Comparison of ENCODE assay signal across 23 mouse cellular contexts in the genomic region with DNA sequence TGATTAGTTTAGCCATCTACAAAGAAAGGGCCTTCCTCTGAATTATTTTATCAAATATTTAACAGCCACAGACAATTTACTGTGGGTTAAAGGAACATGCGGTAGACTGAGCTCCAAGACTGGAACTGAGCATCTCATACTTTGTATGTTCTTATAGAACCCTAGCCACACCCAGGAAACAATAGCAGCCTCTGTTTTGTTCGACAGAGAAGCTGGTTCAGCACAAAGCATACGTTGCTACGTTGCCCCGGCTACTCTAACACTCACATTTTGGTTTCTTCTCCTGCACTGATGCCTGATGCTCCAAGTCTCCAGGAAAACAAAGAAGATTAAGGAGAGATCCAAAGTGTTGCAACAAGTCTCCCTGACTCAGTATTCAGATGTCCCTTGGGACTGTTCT.
DNase-seq lines count a peak whose midpoint lies in the region; ATAC-seq and TF ChIP-seq lines count a peak whose summit lies in the region.
"Had no signal": no experiment of that assay in that cellular context is flagged by ENCODE, and none has a peak within 500 bp of the region (broad histone marks: within the 10 kb centered on the region; RNA-seq: fewer than 3 reads in every experiment).

No protein-coding gene starts in this region.

- no peak overlapping the region for H3K27ac ChIP-seq in liver, postnatal 0 days (ENCODE audit: low read depth)
- H3K27ac ChIP-seq: forebrain, embryonic 10.5 days; forebrain, embryonic 13.5 days; heart, adult 2 months; heart, embryonic 10.5 days; heart, embryonic 13.5 days; hindbrain, embryonic 14.5 days; hindbrain, postnatal 0 days had no signal

- H3K27me3 ChIP-seq in liver, postnatal 0 days (ENCODE audit: insufficient read depth, low read length): no peaks in the 10 kb centered on the region
- H3K27me3 ChIP-seq: forebrain, embryonic 13.5 days; heart, embryonic 13.5 days had no signal

- no peak overlapping the region for H3K4me3 ChIP-seq in liver, postnatal 0 days (ENCODE audit: low read depth, low read length)
- H3K4me3 ChIP-seq: forebrain, embryonic 10.5 days; forebrain, embryonic 13.5 days; heart, adult 2 months; heart, embryonic 10.5 days; heart, embryonic 13.5 days had no signal

- H3K4me1 ChIP-seq in liver, postnatal 0 days (ENCODE audit: insufficient read depth): no peaks in the 10 kb centered on the region
- H3K4me1 ChIP-seq: forebrain, embryonic 10.5 days; forebrain, embryonic 13.5 days; heart, embryonic 10.5 days; heart, embryonic 13.5 days had no signal

- no peaks in the 10 kb centered on the region for H3K9me3 ChIP-seq in liver, postnatal 0 days (ENCODE audit: low read length)
- H3K9me3 ChIP-seq: forebrain, embryonic 10.5 days; forebrain, embryonic 13.5 days; heart, embryonic 10.5 days; heart, embryonic 13.5 days had no signal

- TF ChIP-seq CTCF in liver, postnatal 0 days (IDR thresholded peaks at IDR 0.05; ENCODE audit: low read depth): no peak

- no peaks in the 10 kb centered on the region for H3K36me3 ChIP-seq in liver, postnatal 0 days (replicated peaks; ENCODE audit: insufficient read depth, low read length)
- H3K36me3 ChIP-seq: forebrain, embryonic 10.5 days; heart, embryonic 10.5 days; heart, embryonic 13.5 days had no signal

- TF ChIP-seq EP300 in liver, postnatal 0 days (IDR thresholded peaks at IDR 0.05; ENCODE audit: low read depth): no peak

- WGBS in liver, postnatal 0 days (ENCODE audit: insufficient replicate concordance): 62% methylated on average over 5 of the region's 5 CpGs

- H3K9ac ChIP-seq in liver, postnatal 0 days (replicated peaks): no peak overlapping the region
- H3K9ac ChIP-seq: forebrain, embryonic 13.5 days; heart, embryonic 13.5 days; hindbrain, embryonic 14.5 days had no signal

- ATAC-seq in CD4-positive, CD25-positive, alpha-beta regulatory T cell, adult 4 months: peak; percentile 72
- ATAC-seq in inflammation-experienced regulatory T-cells, adult 6 months: peak; percentile 67
- no peak for ATAC-seq in liver, postnatal 0 days
- ATAC-seq: forebrain, embryonic 13.5 days; forebrain, embryonic 16.5 days; hindbrain, postnatal 0 days had no signal

- H3K4me2 ChIP-seq in liver, postnatal 0 days (ENCODE audit: low read depth, low read length): no peak overlapping the region
- H3K4me2 ChIP-seq: forebrain, embryonic 13.5 days; heart, embryonic 13.5 days; hindbrain, embryonic 14.5 days had no signal

- peak; percentile 36 for DNase-seq in thymus, postnatal 14 days
- no peak for DNase-seq in thymus, postnatal 36 days
- no peak for DNase-seq in liver, postnatal 0 days
- no peak for DNase-seq in right cerebral cortex, postnatal 14 days
- DNase-seq: adrenal gland, postnatal 10 days; adrenal gland, postnatal 36 days; cerebellum, adult 18-20 months; cerebellum, adult 9-10 months; cerebellum, postnatal 14 days; gastrocnemius, postnatal 10 days; gastrocnemius, postnatal 36 days; heart, adult 2 months; heart, postnatal 14 days; heart, postnatal 4 days had no signal
